Mouse (Mus musculus) CH12F3 (cell line): ENCODE data around the gene G3bp1.

Source experiments
- in situ Hi-C: fragments of 300-500 bp; cut with MboI; formaldehyde crosslinking; loops from 2 replicates; pipeline ENCODE4 v1.14.3; 2020; ENCODE audit warnings: low sequenced_read_pairs

Gene G3bp1

GRCm38 (mm10) chr11:55542671-55543070 lies 73.2 kb downstream of the G3bp1 start:
- in situ Hi-C loops, result no loop called here

GRCm38 (mm10) chr11:55545690-55546089 lies 76.2 kb downstream of the G3bp1 start:
- in situ Hi-C loops, result no loop called here
